Mouse (Mus musculus) kidney, adult 2 months (tissue): Measurements from ENCODE around the gene Rspo1.

ENCODE experiments used
- CTCF ChIP-seq: fragments of 200-500 bp; conservative IDR thresholded peaks from 2 replicates; pipeline ENCODE4 v1.5.1; 2011; ENCODE audit warnings: low read depth, mild to moderate bottlenecking, control low read depth, low read length, moderate library complexity, mixed read lengths; ENCODE audit not compliant: insufficient read depth, insufficient read length
- POLR2A ChIP-seq: fragments of 200-500 bp; IDR thresholded peaks from one replicate; pipeline ENCODE4 v1.6.1; 2011; ENCODE audit warnings: low read depth, low read length, control low read depth

GRCm38 (mm10) chr4:124971094-124971493 lies 15.1 kb upstream of the Rspo1 start:
- TF ChIP-seq CTCF: no peak
- no peak for TF ChIP-seq POLR2A
